Mouse (Mus musculus) bone marrow macrophage, adult 2 months (primary cell): ENCODE measurements around the gene Ptcd1. TPM values are rescaled to one million over a fixed set of nuclear protein-coding genes. Genes with fewer than 3 reads are reported as not detected.
A peak's percentile ranks its signal among the peaks of the same experiment; 100 is the strongest.
"Not testable (repeated sequence)": the region's sequence is repeated elsewhere in the genome, so short reads cannot be mapped to it uniquely, and the experiment has no call there.

Source experiments
- H3K27ac ChIP-seq: 2 replicates; pipeline ENCODE4 v1.5.1; 2012; ENCODE audit warnings: low read depth, low read length; ENCODE audit not compliant: insufficient read depth
- H3K4me1 ChIP-seq: 2 replicates; pipeline ENCODE4 v1.6.1; 2012; ENCODE audit warnings: low read length; ENCODE audit not compliant: control insufficient read depth, insufficient read depth
- H3K4me3 ChIP-seq: 2 replicates; pipeline ENCODE4 v1.5.1; 2012; ENCODE audit warnings: mild to moderate bottlenecking, low read length, moderate library complexity; ENCODE audit not compliant: insufficient read depth
- CTCF ChIP-seq: IDR thresholded peaks from 2 replicates; pipeline ENCODE4 v1.5.1; 2012; ENCODE audit warnings: low read depth, mild to moderate bottlenecking, low read length, moderate library complexity
- POLR2A ChIP-seq: IDR thresholded peaks from 2 replicates; pipeline ENCODE4 v1.6.1; 2012; ENCODE audit warnings: mild to moderate bottlenecking, low read depth, low read length, borderline replicate concordance
- polyA plus RNA-seq: library from polyadenylated mRNA; stranded (reverse); fragments of >200 nt; gene quantifications from 2 replicates; pipeline ENCODE4 v1.2.4, GENCODE M21; 2012; ENCODE audit not compliant: missing spikeins, insufficient read depth, insufficient read length

Gene Ptcd1
- polyA plus RNA-seq, 1 experiment, result 10.0 TPM

GRCm38 (mm10) chr5:145167306-145167661, 376 bp upstream of the Ptcd1 start:
- H3K4me3 ChIP-seq, result peak overlapping the region; percentile 84
- no peak for TF ChIP-seq CTCF
- TF ChIP-seq POLR2A, result no peak
- peaks cover 11% of the 10 kb centered on the region for H3K4me1 ChIP-seq
- peak overlapping the region; percentile 53 for H3K27ac ChIP-seq

- TF ChIP-seq POLR2A (no peak), CTCF (no peak)
- Histone ChIP-seq H3K4me1 (peaks cover 11% of the 10 kb centered on the region), H3K27ac (no peak overlapping the region), H3K4me3 (no peak overlapping the region)
Measured at GRCm38 (mm10) chr5:145165184-145165583, 1.7 kb downstream of the Ptcd1 start.

GRCm38 (mm10) chr5:145164710-145165109, 2.2 kb downstream of the Ptcd1 start:
- peaks cover 11% of the 10 kb centered on the region for H3K4me1 ChIP-seq
- H3K4me3 ChIP-seq, result no peak overlapping the region
- H3K27ac ChIP-seq, result no peak overlapping the region
- no peak for TF ChIP-seq CTCF
- TF ChIP-seq POLR2A, result no peak

- H3K27ac ChIP-seq, result no peak overlapping the region
Measured at GRCm38 (mm10) chr5:145161361-145161760, 5.5 kb downstream of the Ptcd1 start.

GRCm38 (mm10) chr5:145152690-145153089, 14.2 kb downstream of the Ptcd1 start:
- Histone ChIP-seq H3K27ac (no peak overlapping the region), H3K4me3 (no peak overlapping the region), H3K4me1 (no peaks in the 10 kb centered on the region)
- no peak for TF ChIP-seq CTCF
- TF ChIP-seq POLR2A, result no peak

More at GRCm38 (mm10) chr5:145161361-145161760, 5.5 kb downstream of the Ptcd1 start:
- Histone ChIP-seq H3K4me3 (no peak overlapping the region), H3K4me1 (peaks cover 4% of the 10 kb centered on the region; the same call in 1 of the 2 replicates)
- TF ChIP-seq CTCF, result no peak
- TF ChIP-seq POLR2A, result no peak

GRCm38 (mm10) chr5:145149294-145149693, 17.6 kb downstream of the Ptcd1 start:
- TF ChIP-seq CTCF, result no peak
- no peak for TF ChIP-seq POLR2A
- Histone ChIP-seq H3K4me3 (no peak overlapping the region), H3K27ac (no peak overlapping the region), H3K4me1 (no peaks in the 10 kb centered on the region)

GRCm38 (mm10) chr5:145147748-145148147, 19.2 kb downstream of the Ptcd1 start:
- H3K4me3 ChIP-seq, result no peak overlapping the region
- no peak overlapping the region for H3K27ac ChIP-seq
- H3K4me1 ChIP-seq, result no peaks in the 10 kb centered on the region
- TF ChIP-seq POLR2A, result no peak
- TF ChIP-seq CTCF, result no peak

GRCm38 (mm10) chr5:145140611-145141010, 26.3 kb downstream of the Ptcd1 start:
- Histone ChIP-seq H3K4me1 (peaks cover 13% of the 10 kb centered on the region), H3K27ac (peak overlapping the region; percentile 97), H3K4me3 (peak overlapping the region; percentile 96)
- no peak for TF ChIP-seq CTCF
- no peak for TF ChIP-seq POLR2A

- Histone ChIP-seq H3K4me3 (peak within 1 kb of the TSS; percentile 96), H3K4me1 (peaks cover 13% of the 10 kb centered on the region), H3K27ac (peak within 1 kb of the TSS; percentile 97)
- no peak for TF ChIP-seq POLR2A
- TF ChIP-seq CTCF, result no peak
Measured at GRCm38 (mm10) chr5:145139571-145140519, 27.1 kb downstream of the Ptcd1 start, which contains the start of the genes Pdap1 and Bud31. Gene Pdap1, minus strand, starts transcription at chr5:145140238. Gene Bud31, plus strand, starts transcription at chr5:145140362.

GRCm38 (mm10) chr5:145138836-145139235, 28.1 kb downstream of the Ptcd1 start:
- peaks cover 13% of the 10 kb centered on the region for H3K4me1 ChIP-seq
- H3K4me3 ChIP-seq, result peak overlapping the region; percentile 96
- TF ChIP-seq POLR2A, result no peak
- no peak for TF ChIP-seq CTCF
- H3K27ac ChIP-seq, result no peak overlapping the region

GRCm38 (mm10) chr5:145133275-145133674, 33.6 kb downstream of the Ptcd1 start:
- not testable (repeated sequence) for H3K4me3 ChIP-seq, H3K27ac ChIP-seq, H3K4me1 ChIP-seq
